Mouse (Mus musculus): ENCODE data around the gene Fgf15.
"Not testable (repeated sequence)": the region's sequence is repeated elsewhere in the genome, so short reads cannot be mapped to it uniquely, and the experiment has no call there.

Fgf15 gene

DNA sequence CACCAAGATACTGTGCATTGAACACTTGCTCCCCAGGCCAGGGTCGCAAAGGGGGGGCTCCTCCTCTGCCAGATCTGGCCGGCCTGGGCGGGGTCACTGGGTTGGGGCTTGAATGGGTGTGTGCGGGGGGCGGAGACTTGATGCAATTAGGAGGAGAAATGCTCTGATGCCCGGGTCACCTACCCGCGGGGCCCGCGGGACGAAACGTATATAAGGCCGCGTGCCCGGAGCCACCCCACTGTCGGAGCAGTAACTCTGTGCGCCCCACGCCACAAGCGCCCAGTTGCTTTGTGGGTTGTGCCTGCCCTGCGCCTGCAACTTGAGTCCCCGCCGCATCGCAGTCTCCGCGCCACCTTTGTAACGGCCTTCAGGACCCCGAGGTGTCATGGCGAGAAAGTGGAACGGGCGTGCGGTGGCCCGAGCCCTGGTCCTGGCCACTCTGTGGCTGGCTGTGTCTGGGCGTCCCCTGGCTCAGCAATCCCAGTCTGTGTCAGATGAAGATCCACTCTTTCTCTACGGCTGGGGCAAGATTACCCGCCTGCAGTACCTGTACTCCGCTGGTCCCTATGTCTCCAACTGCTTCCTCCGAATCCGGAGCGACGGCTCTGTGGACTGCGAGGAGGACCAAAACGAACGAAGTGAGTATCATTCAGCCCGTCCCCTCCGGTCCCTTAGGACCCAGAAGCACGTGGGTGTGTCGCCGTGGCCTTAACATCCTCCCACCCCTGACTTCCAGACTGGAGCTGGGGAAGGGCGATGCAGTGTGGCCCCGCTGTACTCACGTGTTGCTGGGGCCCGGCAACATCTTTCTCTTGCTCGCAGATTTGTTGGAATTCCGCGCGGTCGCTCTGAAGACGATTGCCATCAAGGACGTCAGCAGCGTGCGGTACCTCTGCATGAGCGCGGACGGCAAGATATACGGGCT lies at the start of gene Fgf15:
TSS of gene Fgf15 (plus strand) at position 238 of the 925 bp plus-strand sequence.
- DNase-seq, result peak; percentile 18

DNA sequence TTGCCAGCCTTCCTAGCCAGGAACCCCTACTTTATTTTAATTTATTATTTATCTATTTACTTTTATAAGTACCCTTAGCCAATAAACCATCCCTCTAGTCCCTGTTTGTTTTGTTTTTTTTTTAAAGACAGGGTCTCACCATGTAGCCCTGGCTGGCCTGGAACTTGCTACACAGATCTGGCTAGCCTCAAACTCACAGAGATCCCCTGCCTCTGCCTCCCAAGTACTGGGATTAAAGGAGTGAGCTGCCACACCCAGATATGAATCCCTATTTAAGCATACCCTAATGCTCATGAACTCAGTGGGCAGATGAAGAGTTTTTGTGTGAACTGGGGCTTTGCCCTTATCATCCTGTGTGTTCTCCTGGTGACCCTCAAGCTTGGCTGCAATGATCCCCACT lies 49.3 kb upstream of the Fgf15 start, which contains the start of gene Fgf4:
TSS of gene Fgf4 (plus strand) at position 301 of the 400 bp plus-strand sequence.
- DNase-seq, result no peak

DNA sequence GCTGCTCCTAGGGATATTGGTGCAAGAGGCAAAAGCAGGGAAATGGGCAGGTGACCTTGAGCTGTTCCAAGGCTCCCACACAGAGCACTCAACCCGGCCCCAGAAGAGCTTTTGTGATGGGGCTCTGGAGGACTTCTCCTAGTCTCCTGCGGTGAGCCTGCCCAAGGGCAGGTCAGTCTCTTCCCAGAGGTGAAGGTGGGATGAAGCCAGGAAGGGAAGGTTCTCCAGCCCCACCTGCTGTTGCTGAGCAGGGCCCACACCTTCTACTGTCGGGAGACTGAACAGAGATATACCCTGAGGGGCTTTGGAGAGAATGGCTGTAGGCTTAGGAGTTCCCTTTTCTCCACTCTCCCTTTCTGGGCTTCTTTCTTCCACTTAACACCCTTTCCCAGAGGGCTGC lies 45.0 kb upstream of the Fgf15 start:
- DNase-seq, result no peak

DNA sequence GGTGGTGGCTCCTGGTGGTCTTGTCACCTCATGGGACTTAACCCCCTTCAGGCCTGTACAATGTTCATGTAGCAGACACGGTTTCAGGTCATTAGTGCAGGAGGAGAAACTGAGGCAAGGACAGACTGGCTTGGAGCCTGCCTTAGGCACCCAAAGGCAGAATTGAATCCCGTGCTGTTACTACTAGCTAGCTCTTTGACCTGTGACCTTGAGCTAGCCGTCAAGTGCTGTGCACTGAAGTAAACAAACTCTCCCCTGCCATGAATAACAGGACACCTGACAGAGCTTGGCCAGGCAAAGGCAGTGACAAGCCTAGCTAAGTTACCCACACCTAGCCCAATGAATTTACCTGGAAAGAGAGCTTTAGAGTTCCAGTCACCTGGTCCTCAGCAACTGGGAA lies 41.4 kb upstream of the Fgf15 start:
- no peak for DNase-seq

DNA sequence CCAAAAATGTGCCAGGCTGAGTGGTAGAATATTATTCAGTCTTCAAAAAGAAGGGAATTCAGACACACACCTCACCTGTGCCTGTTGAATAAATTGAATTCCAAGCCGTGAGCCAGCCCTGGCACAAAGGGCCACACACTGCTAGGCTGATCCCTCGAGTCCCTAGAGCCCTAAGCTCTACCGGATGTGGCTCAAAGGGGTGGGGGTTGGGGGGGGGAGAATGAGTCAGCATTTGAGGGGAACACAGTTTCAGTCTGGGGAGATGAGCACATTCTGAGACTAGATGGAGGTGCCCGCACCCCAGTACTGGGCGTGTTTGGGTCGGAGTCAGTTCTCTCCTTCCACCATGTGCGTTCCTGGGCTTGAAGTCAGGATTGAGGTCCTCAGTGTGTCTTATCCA lies 39.2 kb upstream of the Fgf15 start:
- DNase-seq, result no peak

DNA sequence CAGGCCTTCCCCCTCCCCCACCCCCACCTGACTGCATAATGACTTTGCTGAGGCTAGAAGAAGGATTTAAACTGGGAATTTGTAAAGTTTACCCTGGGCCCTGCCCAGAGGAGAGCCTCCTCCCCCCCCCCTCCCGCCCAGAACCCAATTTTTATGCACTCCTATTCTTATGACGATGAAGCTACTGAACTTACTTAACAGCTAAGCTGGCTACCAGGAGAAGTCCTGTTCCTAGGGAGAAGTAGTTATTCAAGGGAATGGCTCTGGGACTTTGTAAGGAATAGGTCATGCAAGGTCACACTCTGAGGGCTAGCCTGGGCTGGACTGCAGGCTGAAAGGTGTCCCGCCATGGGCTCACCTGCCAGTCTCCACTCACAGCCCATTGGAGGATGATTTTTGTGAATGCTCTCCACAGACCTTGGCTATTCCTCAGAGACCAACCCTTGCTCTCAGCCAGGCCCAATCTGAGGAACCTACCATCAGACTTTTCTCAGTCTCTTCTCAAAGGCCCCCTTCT lies 38.4 kb upstream of the Fgf15 start:
- DNase-seq, result no peak

DNA sequence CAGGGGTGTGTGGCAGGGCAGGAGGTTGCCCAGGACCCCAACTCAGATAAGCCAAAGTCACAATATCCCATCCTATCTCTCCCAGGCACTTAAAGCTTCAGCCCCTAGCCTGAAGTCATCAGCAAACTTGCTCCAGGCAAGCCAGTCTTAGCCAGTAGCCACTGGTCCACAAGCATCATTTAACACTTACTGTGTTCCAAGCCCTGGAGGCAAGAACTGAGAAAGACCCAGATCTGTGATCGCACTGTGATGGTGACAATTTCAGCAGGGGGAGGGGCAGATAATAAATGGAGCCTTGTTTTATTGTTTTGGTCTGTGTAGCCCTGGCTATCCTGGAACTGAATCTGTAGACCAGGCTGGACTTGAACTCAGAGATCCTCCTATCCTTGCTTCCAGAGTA lies 37.6 kb upstream of the Fgf15 start:
- DNase-seq, result no peak

DNA sequence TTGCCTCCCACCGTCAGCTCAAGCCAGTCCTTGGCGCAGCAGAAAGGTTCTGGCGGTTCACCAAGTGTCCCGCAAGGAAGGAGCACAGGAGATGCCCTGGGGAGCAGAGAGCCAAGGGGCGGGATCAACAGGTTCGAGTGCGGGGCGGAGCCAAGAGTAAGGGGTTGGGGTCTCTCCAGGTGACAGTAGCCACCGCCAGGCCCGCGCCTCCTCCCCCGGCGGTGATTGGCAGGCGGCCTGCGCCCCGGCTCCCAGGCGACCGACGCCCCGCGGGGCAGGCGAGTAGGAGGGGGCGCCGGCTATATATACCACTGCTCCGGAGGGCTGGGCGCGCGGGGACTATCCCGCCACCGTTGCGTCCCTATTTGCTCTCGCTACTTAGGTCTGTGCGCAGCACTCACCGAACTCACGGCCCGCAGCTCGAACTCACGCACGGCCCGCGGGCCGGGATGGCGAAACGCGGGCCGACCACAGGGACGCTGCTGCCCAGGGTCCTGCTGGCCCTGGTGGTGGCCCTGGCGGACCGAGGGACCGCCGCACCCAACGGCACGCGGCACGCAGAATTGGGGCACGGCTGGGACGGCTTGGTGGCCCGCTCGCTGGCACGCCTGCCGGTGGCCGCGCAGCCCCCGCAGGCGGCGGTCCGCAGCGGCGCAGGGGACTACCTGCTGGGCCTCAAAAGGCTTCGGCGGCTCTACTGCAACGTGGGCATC lies 35.1 kb upstream of the Fgf15 start:
- no peak for DNase-seq

DNA sequence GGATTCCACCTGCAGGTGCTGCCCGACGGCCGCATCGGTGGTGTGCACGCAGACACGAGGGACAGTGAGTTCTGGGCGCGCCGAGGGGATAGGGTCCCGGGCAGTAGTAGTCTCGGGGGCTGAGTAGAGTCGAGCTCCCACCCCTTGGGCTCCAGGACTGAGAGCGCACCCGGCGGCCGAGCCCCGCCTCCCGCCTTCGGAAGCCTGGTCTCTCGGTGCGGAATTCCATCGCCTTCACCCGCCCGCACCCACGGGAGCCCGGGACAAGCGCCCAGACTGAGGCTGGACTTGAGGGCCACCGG lies 34.6 kb upstream of the Fgf15 start:
- no peak for DNase-seq

DNA sequence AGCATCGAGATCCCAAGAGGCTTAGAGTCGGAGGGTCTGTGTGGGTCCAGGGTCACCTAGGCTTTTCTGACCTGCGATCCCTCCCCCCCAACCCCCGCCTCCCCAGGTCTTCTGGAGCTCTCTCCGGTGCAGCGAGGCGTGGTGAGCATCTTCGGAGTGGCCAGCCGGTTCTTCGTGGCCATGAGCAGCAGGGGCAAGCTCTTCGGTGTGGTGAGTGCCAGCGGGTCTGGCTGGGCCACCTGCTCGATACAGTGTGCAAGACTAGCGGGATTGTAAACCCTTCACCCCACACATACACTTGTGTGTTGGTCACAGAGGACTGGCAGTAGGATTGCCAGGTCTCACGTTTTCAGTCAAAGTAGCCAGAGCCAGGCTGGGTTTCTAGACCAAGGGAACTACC lies 34.2 kb upstream of the Fgf15 start:
- no peak for DNase-seq

DNA sequence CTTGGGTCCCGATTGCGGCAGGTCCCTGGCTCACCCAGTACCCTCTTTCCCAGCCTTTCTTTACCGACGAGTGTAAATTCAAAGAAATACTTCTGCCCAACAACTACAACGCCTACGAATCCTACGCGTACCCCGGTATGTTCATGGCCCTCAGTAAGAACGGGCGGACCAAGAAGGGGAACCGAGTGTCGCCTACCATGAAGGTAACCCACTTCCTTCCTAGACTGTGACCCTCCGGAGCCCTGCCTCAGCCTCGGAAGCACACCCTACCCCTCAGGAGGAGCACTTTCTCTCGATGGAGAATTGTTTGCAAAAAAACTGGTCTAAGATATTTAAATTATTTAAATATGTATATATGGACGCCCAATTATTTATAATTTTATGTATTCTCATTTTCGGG lies 33.6 kb upstream of the Fgf15 start:
- DNase-seq, result no peak

DNA sequence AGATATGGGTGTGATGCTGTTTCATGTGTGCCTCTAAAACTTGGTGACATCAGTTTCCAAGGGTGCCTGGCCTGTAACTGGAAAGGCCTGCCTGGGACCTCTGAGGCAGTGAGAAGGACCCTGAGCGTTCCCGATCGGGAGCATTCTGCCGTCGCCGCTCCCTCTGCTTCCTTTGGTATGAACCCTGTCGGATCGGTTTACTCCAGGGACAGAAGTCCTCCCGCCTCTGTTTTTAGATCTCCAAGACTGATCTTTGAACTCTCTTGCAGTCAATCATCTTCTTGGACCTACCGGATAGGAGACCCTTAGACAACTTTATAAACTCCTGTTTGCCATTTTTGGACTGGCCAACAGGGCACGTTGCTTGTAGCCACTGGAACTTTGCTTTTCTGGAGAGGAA lies 33.1 kb upstream of the Fgf15 start:
- DNase-seq, result no peak

DNA sequence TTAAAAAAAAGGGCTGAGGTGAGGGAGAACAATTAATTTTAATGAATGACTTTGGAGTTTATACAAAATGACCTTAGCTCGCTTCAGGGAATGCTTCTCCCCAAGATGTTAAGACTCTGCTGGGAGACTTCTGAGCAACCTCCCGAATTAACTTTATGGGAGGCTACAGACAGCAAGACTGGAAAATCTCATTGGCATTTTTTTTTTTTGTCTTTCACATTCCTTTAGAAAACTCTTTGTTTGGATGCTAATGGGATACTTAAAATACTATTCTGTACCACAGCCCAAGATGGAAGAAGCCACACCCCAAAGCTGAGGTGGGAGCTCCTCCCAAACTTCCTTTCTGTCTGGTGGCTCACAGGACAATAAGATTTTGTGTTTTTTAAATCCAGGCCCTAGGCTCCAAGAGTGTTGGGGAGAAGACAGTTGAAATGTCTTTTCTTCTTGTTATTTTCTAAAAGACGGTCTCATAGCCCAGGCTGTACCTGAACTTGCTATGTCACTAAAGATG lies 32.1 kb upstream of the Fgf15 start:
- DNase-seq, result no peak

DNA sequence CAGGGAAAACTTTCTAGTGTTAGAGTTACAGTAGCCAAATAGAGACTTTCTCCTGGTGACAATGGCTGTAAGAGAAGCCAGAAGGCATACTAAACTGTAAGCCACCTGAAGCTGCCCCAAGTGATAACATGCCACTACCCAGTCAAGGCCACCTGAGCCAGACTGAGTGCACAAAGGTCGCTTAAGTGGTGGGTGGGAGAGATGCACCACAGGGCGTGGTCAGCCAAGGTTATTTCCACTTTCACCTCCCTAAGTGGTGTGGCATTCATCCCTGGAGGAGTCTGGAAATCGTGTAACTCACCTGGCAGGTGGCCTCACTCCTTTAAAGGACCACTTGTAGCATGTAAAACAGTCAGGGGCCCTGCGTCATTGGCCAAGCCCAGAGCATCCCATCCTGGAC lies 29.2 kb upstream of the Fgf15 start:
- no peak for DNase-seq

DNA sequence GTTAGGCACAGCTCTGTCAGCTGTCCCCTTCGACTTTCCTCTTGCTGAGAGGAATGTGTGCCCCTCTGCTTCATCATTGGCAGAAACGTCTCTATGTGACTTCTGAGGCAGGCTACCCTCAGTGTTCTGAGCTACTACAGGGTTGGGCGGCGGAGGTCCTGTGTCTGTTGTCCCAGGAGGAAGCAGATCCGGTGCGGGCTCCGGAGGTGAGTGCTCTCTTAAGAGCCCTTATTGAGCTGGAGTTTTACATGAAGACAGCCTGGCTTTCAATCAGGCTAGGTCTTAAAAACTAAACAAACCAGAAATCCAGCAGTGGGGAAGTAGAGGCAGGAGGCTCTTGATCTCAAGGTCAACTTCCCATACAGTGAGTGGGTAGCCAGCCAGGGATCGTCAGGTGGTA lies 28.7 kb upstream of the Fgf15 start:
- DNase-seq, result no peak

DNA sequence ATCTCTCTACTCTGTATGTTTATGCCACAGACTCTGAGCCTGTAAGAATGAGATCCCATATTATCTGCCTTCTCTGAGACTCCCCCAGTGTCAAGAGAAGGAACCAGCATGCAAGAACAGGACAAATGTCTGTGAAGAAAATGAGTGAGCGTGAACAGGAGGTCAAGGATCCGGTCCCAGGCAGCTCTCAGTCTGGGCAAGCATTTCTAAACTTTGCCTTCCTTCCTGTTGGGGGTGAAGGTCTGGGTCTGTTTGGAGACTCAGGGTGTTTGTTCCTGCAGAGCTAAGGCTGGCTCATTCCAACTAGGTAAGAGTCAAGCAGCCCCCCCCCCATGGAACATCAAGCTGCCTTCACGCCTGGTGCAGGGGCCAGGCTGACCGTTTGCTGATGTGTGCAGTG lies 23.9 kb upstream of the Fgf15 start:
- no peak for DNase-seq

DNA sequence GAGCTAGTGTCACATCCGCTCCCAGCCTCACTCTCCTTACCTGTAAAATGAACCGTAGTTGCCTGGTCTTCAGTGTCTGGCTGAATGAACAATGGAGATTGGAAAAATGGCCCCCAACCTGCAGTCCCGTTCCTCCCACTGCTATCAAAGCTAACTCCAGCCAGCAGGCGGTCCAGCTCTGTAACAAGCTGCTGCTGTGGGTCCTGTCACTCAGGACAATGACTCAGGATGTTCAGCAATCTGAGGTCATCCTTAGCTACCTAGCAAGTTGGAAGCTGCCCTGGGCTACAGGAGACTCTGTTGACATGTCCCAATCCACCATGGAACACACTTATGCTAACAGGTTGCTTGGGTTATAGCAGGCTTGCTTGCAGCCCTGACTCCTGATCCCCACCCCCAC lies 23.2 kb upstream of the Fgf15 start:
- DNase-seq, result no peak

DNA sequence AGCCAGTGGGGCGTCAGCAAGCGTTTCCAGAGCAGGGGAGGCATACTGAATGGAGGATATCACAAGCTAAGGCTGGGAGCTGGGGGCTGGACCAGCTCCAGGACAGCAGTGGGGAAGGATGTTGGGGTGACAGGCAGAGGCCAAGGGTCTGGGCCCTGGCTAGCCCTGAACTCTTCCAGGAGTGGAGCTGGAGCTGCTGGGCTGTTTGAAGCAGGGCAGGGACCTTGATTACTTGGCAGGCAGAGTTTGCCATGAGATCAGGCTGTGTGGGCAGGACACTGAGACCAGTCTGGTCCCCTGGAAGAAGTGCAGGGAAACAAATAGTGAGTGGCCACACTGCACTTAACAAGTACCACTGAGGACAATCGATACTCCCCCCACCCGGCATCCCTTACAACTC lies 22.1 kb upstream of the Fgf15 start:
- DNase-seq, result no peak

DNA sequence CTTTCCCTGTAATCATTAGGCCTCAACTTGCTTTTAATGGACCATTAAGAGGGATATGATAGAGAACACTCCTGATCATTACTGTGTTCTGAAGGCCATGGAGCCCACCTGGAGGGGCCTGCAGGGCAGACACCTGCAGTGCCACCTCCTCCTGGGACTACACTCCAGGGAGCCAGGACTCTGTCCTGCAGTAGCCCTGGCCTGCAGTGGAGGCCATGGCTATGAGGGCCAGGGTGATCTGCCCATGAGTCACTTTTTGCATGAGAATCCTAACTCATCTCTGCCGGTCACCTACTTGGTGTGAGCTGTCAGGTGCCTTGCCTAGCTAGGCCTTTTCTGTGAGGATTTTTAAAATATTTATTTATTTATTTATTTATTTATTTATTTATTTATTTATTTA lies 17.9 kb upstream of the Fgf15 start:
- DNase-seq, result no peak

DNA sequence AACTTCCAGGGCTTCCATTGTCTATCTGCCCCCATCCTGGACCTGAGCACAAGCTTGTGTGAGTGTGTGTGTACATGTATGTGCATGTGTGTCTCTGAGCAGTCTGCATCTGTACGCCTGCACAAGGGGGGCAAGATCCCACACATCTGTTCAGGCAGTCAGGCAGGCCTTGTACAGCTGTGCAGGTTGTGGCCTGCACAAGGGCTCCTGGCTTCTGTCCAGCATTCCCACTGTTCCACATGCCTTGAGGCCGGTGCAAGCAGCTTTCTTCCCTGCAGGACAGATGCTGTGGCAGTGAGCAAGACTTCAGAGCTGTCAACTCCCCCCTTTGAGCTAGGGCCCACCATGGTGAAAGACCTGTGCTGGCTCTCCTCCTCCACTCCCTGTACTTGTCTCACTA lies 13.2 kb upstream of the Fgf15 start:
- DNase-seq, result no peak

DNA sequence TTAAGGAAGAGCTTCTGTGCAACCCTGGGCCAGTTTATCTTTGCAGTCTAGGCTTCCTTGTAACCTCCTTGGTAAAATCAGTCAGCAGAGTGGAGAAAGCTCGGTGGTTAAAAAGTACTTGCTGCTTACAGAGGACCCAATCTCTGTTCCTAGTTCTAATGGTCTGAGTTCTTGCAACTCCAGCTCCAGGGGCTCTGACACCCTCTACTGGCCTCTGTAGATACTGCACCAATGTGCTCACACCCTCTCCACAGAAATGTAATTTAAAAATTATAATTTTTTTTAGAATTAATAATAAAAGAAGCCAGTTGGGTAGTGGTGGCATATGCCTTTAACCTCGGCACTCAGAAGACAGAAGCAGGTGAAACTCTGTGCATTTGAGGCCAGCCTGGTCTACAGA lies 8.7 kb upstream of the Fgf15 start:
- DNase-seq, result no peak

DNA sequence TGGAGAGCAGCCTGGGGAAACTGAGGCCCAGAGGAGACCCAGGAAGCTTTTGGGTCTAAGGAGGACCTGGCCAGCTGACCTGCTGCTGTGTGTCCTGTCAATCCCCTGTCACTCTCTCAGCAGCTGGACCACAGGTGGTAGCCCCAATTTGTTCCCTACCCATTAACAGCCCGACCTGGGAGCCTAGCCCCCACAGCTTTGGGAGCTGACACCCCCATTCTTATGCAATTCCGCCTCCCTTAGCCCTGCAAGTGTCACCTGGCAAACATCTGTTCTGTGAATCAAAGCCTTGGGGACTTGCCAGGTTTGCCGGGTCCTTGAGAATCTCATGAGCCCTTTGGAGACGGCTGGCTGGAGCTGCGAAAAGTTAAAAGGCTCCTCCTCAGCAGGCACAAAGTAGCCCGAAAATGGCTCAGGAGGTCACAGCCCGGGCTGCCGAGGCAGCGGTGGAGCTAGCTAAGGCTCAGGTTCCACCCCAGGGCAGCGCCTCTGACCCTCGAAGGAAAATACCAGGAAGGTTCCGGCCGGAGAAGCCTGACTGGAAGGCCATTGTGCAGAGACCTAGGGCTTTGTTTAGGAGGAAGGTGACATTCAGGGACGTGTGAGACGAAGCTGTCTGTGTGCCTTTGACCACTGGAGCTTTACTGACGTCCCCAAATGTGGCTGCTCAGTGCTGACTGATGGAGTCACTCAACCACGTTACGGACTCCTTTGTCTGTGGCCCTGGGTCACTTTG lies 7.6 kb upstream of the Fgf15 start:
- no peak for DNase-seq

DNA sequence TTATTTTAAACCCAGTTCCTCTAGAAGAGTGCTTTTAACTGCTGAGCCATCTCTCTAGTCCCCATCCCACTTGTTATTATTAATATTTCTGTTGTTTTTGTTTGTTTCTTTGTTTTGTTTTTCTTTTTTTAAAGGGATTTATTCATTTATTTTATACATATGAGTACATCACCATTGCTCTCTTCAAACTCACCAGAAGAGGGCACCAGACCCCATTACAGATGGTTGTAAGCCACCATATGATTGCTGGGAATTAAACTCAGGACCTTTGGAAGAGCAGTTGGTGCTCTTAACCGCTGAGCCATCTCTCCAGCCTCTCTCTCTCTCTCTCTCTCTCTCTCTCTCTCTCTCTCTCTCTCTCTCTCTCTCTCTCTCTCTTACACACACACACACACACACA lies 5.7 kb upstream of the Fgf15 start:
- DNase-seq, result not testable (repeated sequence)
